Mouse (Mus musculus): ENCODE data around the gene Inha. TPM values are rescaled to one million over a fixed set of nuclear protein-coding genes. Genes with fewer than 3 reads are reported as not detected.

Inha gene
- polyA plus RNA-seq (2016; fragmentation: Nextera tagmentation; extraction: Ambion mirVana) = 7.8 and 8.2 TPM in 2 replicates

GRCm38 (mm10) chr1:75507006-75507405, at the start of gene Inha:
Inha (plus strand) TSS chr1:75507077.
- peak; percentile 76 for DNase-seq (ENCODE audit: low spot score)
- 36% methylated on average over 10 of the region's 10 CpGs for WGBS
- Histone ChIP-seq H3K27me3 (ENCODE audit: insufficient read depth, poor library complexity, severe bottlenecking) (no peaks in the 10 kb centered on the region), H3K4me1 (peaks cover 90% of the 10 kb centered on the region), H3K9me3 (no peaks in the 10 kb centered on the region), H3K4me3 (peak within 1 kb of the TSS; percentile 96), H3K27ac (peak within 1 kb of the TSS; percentile 99), H3K36me3 (peaks cover 20% of the 10 kb centered on the region)

- DNase-seq (ENCODE audit: low spot score) = no peak
- 2% methylated on average over 8 of the region's 10 CpGs for WGBS
Measured at GRCm38 (mm10) chr1:75457710-75458024, 49.2 kb upstream of the Inha start.

GRCm38 (mm10) chr1:75458025-75458788, 48.7 kb upstream of the Inha start:
- WGBS = 1% methylated on average over 42 of the region's 42 CpGs
- Histone ChIP-seq H3K4me1 (peaks cover 66% of the 10 kb centered on the region), H3K4me3 (peak overlapping the region; percentile 58), H3K36me3 (no peaks in the 10 kb centered on the region), H3K27me3 (ENCODE audit: insufficient read depth, poor library complexity, severe bottlenecking) (peaks cover 68% of the 10 kb centered on the region), H3K9me3 (no peaks in the 10 kb centered on the region), H3K27ac (peak overlapping the region; percentile 86)
- no peak for DNase-seq (ENCODE audit: low spot score)

More at GRCm38 (mm10) chr1:75457710-75458024, 49.2 kb upstream of the Inha start:
- Histone ChIP-seq H3K27ac (peak overlapping the region; percentile 86; the same call in 1 of the 2 replicates), H3K4me3 (peak overlapping the region; percentile 58), H3K9me3 (no peaks in the 10 kb centered on the region), H3K27me3 (ENCODE audit: insufficient read depth, poor library complexity, severe bottlenecking) (peaks cover 73% of the 10 kb centered on the region), H3K36me3 (no peaks in the 10 kb centered on the region), H3K4me1 (peaks cover 61% of the 10 kb centered on the region)

- Histone ChIP-seq H3K4me3 (peak overlapping the region; percentile 58), H3K27ac (peak overlapping the region; percentile 86), H3K4me1 (peaks cover 66% of the 10 kb centered on the region), H3K36me3 (no peaks in the 10 kb centered on the region), H3K27me3 (ENCODE audit: insufficient read depth, poor library complexity, severe bottlenecking) (peaks cover 59% of the 10 kb centered on the region), H3K9me3 (no peaks in the 10 kb centered on the region)
- WGBS = 18% methylated on average over 20 of the region's 23 CpGs
- DNase-seq (ENCODE audit: low spot score) = no peak
Measured at GRCm38 (mm10) chr1:75458789-75459684, 47.8 kb upstream of the Inha start.

- H3K27ac ChIP-seq = no peak overlapping the region
- WGBS = 64% methylated on average over 7 of the region's 7 CpGs
- H3K9me3 ChIP-seq = no peaks in the 10 kb centered on the region
- DNase-seq (ENCODE audit: low spot score) = no peak
- H3K27me3 ChIP-seq (ENCODE audit: insufficient read depth, poor library complexity, severe bottlenecking) = peaks cover 48% of the 10 kb centered on the region
- peaks cover 69% of the 10 kb centered on the region for H3K4me1 ChIP-seq
- no peaks in the 10 kb centered on the region for H3K36me3 ChIP-seq
- no peak overlapping the region for H3K4me3 ChIP-seq
Measured at GRCm38 (mm10) chr1:75460297-75460696, 46.6 kb upstream of the Inha start.

- Histone ChIP-seq H3K4me1 (peaks cover 54% of the 10 kb centered on the region), H3K27ac (peak overlapping the region; percentile 59)
- WGBS = 35% methylated on average over 1 of the region's 1 CpGs
Measured at GRCm38 (mm10) chr1:75462636-75463035, 44.2 kb upstream of the Inha start.

GRCm38 (mm10) chr1:75463652-75464204, 43.1 kb upstream of the Inha start:
- Histone ChIP-seq H3K36me3 (no peaks in the 10 kb centered on the region), H3K9me3 (no peaks in the 10 kb centered on the region), H3K4me1 (peaks cover 46% of the 10 kb centered on the region), H3K27me3 (ENCODE audit: insufficient read depth, poor library complexity, severe bottlenecking) (peaks cover 39% of the 10 kb centered on the region), H3K4me3 (0 out of 2 replicates have a peak overlapping the region, but pooled peaks have one; percentile 3), H3K27ac (peak overlapping the region; percentile 64)
- 54% methylated on average over 5 of the region's 5 CpGs for WGBS
- DNase-seq (ENCODE audit: low spot score) = no peak

More at GRCm38 (mm10) chr1:75462636-75463035, 44.2 kb upstream of the Inha start:
- Histone ChIP-seq H3K9me3 (no peaks in the 10 kb centered on the region), H3K27me3 (ENCODE audit: insufficient read depth, poor library complexity, severe bottlenecking) (peaks cover 40% of the 10 kb centered on the region), H3K36me3 (no peaks in the 10 kb centered on the region), H3K4me3 (no peak overlapping the region)
- DNase-seq (ENCODE audit: low spot score) = no peak

GRCm38 (mm10) chr1:75467215-75467927, 39.5 kb upstream of the Inha start:
- Histone ChIP-seq H3K9me3 (no peaks in the 10 kb centered on the region), H3K36me3 (peaks cover 3% of the 10 kb centered on the region; the same call in 1 of the 2 replicates), H3K4me1 (peaks cover 40% of the 10 kb centered on the region), H3K4me3 (no peak overlapping the region), H3K27ac (peak overlapping the region; percentile 63; the same call in 1 of the 2 replicates), H3K27me3 (ENCODE audit: insufficient read depth, poor library complexity, severe bottlenecking) (peaks cover 49% of the 10 kb centered on the region)
- WGBS = 7% methylated on average over 14 of the region's 14 CpGs
- DNase-seq (ENCODE audit: low spot score) = peak; percentile 91

GRCm38 (mm10) chr1:75469287-75469825, 37.5 kb upstream of the Inha start:
- no peak overlapping the region for H3K27ac ChIP-seq

GRCm38 (mm10) chr1:75476441-75476840, 30.4 kb upstream of the Inha start:
- Histone ChIP-seq H3K27ac (no peak overlapping the region), H3K36me3 (peaks cover 51% of the 10 kb centered on the region), H3K9me3 (no peaks in the 10 kb centered on the region), H3K4me1 (peaks cover 32% of the 10 kb centered on the region), H3K27me3 (ENCODE audit: insufficient read depth, poor library complexity, severe bottlenecking) (peaks cover 70% of the 10 kb centered on the region), H3K4me3 (no peak overlapping the region)
- no peak for DNase-seq (ENCODE audit: low spot score)
- WGBS = 91% methylated on average over 11 of the region's 11 CpGs

More at GRCm38 (mm10) chr1:75469287-75469825, 37.5 kb upstream of the Inha start:
- peaks cover 23% of the 10 kb centered on the region for H3K36me3 ChIP-seq
- 76% methylated on average over 17 of the region's 17 CpGs for WGBS
- peaks cover 68% of the 10 kb centered on the region for H3K27me3 ChIP-seq (ENCODE audit: insufficient read depth, poor library complexity, severe bottlenecking)
- H3K9me3 ChIP-seq = no peaks in the 10 kb centered on the region
- H3K4me1 ChIP-seq = peaks cover 26% of the 10 kb centered on the region
- no peak for DNase-seq (ENCODE audit: low spot score)
- no peak overlapping the region for H3K4me3 ChIP-seq

GRCm38 (mm10) chr1:75477264-75477965, 29.5 kb upstream of the Inha start:
- Histone ChIP-seq H3K27me3 (ENCODE audit: insufficient read depth, poor library complexity, severe bottlenecking) (peaks cover 70% of the 10 kb centered on the region), H3K4me1 (peaks cover 32% of the 10 kb centered on the region), H3K4me3 (peak overlapping the region; percentile 89), H3K36me3 (peaks cover 48% of the 10 kb centered on the region), H3K9me3 (no peaks in the 10 kb centered on the region), H3K27ac (no peak overlapping the region)
- DNase-seq (ENCODE audit: low spot score) = peak; percentile 93
- WGBS = 13% methylated on average over 35 of the region's 35 CpGs
